Mouse (Mus musculus): ENCODE data around the gene Msi2. TPM values are rescaled to one million over a fixed set of nuclear protein-coding genes. Genes with fewer than 3 reads are reported as not detected.

Msi2 gene
- total and polyA plus RNA-seq, 2 experiments from 2014 or later: 26.9 to 133 TPM

- Histone ChIP-seq H3K27ac (ENCODE audit: low read depth, low read length) (peak overlapping the region; percentile 71; the same call in 1 of the 2 replicates), H3K4me2 (ENCODE audit: low read depth, low read length, poor library complexity, severe bottlenecking) (no peak overlapping the region), H3K36me3 (ENCODE audit: insufficient read depth, low read length) (no peaks in the 10 kb centered on the region), H3K9ac (replicated peaks; ENCODE audit: low read length, poor library complexity, severe bottlenecking) (no peak overlapping the region), H3K9me3 (ENCODE audit: low read length) (no peaks in the 10 kb centered on the region), H3K4me1 (ENCODE audit: insufficient read depth, low read length) (peaks cover 32% of the 10 kb centered on the region), H3K4me3 (ENCODE audit: low read depth, low read length) (no peak overlapping the region), H3K27me3 (ENCODE audit: insufficient read depth, low read length) (no peaks in the 10 kb centered on the region)
- TF ChIP-seq CTCF (IDR thresholded peaks at IDR 0.05): no peak
- WGBS: 56% methylated on average over 4 of the region's 4 CpGs
- DNase-seq (ENCODE audit: low spot score) (no peak), ATAC-seq (ENCODE audit: low FRiP score) (no peak)
These were observed 194.4 kb downstream of the Msi2 start for GRCm38 (mm10) chr11:88523921-88524320.

GRCm38 (mm10) chr11:88523511-88523910, 194.8 kb downstream of the Msi2 start:
- Histone ChIP-seq H3K36me3 (ENCODE audit: insufficient read depth, low read length) (no peaks in the 10 kb centered on the region), H3K4me3 (ENCODE audit: low read depth, low read length) (no peak overlapping the region), H3K4me1 (ENCODE audit: insufficient read depth, low read length) (peaks cover 28% of the 10 kb centered on the region), H3K27ac (ENCODE audit: low read depth, low read length) (peak overlapping the region; percentile 71; the same call in 1 of the 2 replicates), H3K27me3 (ENCODE audit: insufficient read depth, low read length) (no peaks in the 10 kb centered on the region), H3K9me3 (ENCODE audit: low read length) (no peaks in the 10 kb centered on the region), H3K4me2 (ENCODE audit: low read depth, low read length, poor library complexity, severe bottlenecking) (no peak overlapping the region), H3K9ac (replicated peaks; ENCODE audit: low read length, poor library complexity, severe bottlenecking) (no peak overlapping the region)
- 61% methylated on average over 6 of the region's 6 CpGs for WGBS
- no peak for TF ChIP-seq CTCF (IDR thresholded peaks at IDR 0.05)
- peak; percentile 50 for DNase-seq (ENCODE audit: low spot score)
- no peak for ATAC-seq (ENCODE audit: low FRiP score)

DNA sequence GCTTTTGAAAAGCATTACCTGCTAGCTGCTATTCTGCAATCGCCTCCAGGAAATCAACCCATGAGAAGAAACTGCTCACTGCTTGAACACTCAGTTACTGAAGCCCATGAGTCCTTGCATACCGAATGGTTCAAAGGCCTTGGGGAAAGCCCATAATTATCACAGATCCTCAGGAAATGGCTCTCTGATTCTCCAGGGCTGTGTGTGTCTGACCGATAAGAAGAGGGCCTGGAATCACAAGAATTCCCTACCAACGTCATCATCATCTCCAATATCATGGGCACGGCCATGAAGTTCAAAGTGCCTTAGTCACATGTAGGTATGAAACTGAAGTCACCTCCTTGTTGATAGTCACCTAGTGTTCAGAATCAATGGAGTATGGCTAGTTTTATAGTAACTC, 196.2 kb downstream of the Msi2 start:
- Histone ChIP-seq H3K4me2 (ENCODE audit: low read depth, low read length, poor library complexity, severe bottlenecking) (no peak overlapping the region), H3K4me3 (ENCODE audit: low read depth, low read length) (no peak overlapping the region), H3K4me1 (ENCODE audit: insufficient read depth, low read length) (peaks cover 26% of the 10 kb centered on the region), H3K9ac (replicated peaks; ENCODE audit: low read length, poor library complexity, severe bottlenecking) (no peak overlapping the region), H3K27me3 (ENCODE audit: insufficient read depth, low read length) (no peaks in the 10 kb centered on the region), H3K36me3 (ENCODE audit: insufficient read depth, low read length) (no peaks in the 10 kb centered on the region), H3K9me3 (ENCODE audit: low read length) (no peaks in the 10 kb centered on the region), H3K27ac (ENCODE audit: low read depth, low read length) (no peak overlapping the region)
- ATAC-seq (ENCODE audit: low FRiP score): no peak
- WGBS: 72% methylated on average over 5 of the region's 5 CpGs
- TF ChIP-seq CTCF (IDR thresholded peaks at IDR 0.05): no peak
- DNase-seq (ENCODE audit: low spot score): no peak

GRCm38 (mm10) chr11:88520951-88521730, 197.2 kb downstream of the Msi2 start:
- WGBS: 33% methylated on average over 19 of the region's 19 CpGs
- no peak for TF ChIP-seq CTCF (IDR thresholded peaks at IDR 0.05)
- H3K9me3 ChIP-seq (ENCODE audit: low read length): no peaks in the 10 kb centered on the region
- H3K27ac ChIP-seq (ENCODE audit: low read depth, low read length): no peak overlapping the region
- no peak overlapping the region for H3K4me3 ChIP-seq (ENCODE audit: low read depth, low read length)
- no peak overlapping the region for H3K4me2 ChIP-seq (ENCODE audit: low read depth, low read length, poor library complexity, severe bottlenecking)
- H3K4me1 ChIP-seq (ENCODE audit: insufficient read depth, low read length): peaks cover 25% of the 10 kb centered on the region
- H3K27me3 ChIP-seq (ENCODE audit: insufficient read depth, low read length): no peaks in the 10 kb centered on the region
- DNase-seq (ENCODE audit: low spot score) (peak; percentile 75), ATAC-seq (ENCODE audit: low FRiP score) (no peak)
- no peaks in the 10 kb centered on the region for H3K36me3 ChIP-seq (ENCODE audit: insufficient read depth, low read length)
- no peak overlapping the region for H3K9ac ChIP-seq (replicated peaks; ENCODE audit: low read length, poor library complexity, severe bottlenecking)

GRCm38 (mm10) chr11:88518361-88518760, 200.0 kb downstream of the Msi2 start:
- no peaks in the 10 kb centered on the region for H3K27me3 ChIP-seq (ENCODE audit: insufficient read depth, low read length)
- peaks cover 20% of the 10 kb centered on the region for H3K4me1 ChIP-seq (ENCODE audit: insufficient read depth, low read length)
- no peak overlapping the region for H3K9ac ChIP-seq (replicated peaks; ENCODE audit: low read length, poor library complexity, severe bottlenecking)
- H3K9me3 ChIP-seq (ENCODE audit: low read length): no peaks in the 10 kb centered on the region
- no peak overlapping the region for H3K4me2 ChIP-seq (ENCODE audit: low read depth, low read length, poor library complexity, severe bottlenecking)
- ATAC-seq (ENCODE audit: low FRiP score) (no peak), DNase-seq (ENCODE audit: low spot score) (no peak)
- no peaks in the 10 kb centered on the region for H3K36me3 ChIP-seq (ENCODE audit: insufficient read depth, low read length)
- TF ChIP-seq CTCF (IDR thresholded peaks at IDR 0.05): no peak
- no peak overlapping the region for H3K27ac ChIP-seq (ENCODE audit: low read depth, low read length)
- 90% methylated on average over 3 of the region's 3 CpGs for WGBS
- no peak overlapping the region for H3K4me3 ChIP-seq (ENCODE audit: low read depth, low read length)

DNA sequence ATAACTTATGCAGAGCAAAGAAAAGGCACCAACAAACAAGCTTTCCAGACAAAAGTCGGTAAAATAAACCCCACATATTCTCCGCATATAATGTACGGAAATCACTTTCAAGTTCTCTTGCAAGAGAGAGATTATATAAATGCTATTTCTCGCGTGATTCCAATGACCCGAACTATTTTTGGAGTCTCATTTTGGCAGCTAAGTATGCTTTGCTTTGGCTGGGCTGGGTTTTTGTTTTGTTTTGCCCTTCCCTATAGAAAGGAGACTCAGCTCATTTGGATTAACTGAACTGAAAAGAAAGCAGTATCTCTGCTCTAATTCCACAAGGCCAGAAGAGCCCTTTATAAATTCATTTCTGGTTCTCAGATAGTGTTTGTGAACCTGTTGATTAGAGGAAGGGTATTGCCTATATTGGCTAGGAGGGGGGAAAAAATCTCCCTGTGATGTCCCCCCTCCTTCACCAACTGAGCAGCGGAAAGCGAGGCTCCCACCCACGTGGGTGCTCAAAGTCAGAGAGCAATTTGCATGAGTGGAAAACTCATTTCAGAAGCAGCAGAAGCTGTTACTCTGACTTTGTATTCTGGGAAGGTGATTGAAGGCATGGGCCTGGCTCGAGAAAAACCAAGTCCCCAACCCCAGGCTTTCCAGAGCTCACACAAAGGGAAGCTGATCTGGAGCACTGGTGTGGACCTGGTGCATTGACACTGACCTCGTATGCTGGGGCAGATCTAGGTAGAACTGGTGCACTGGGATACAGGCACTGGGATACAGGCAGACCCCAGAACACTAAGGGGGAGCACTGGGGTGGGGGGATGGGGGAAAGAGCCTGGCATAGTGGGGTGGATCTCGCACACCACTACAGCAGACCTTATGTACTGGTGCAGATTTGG, 201.5 kb downstream of the Msi2 start:
- no peak overlapping the region for H3K27ac ChIP-seq (ENCODE audit: low read depth, low read length)
- no peaks in the 10 kb centered on the region for H3K27me3 ChIP-seq (ENCODE audit: insufficient read depth, low read length)
- H3K9me3 ChIP-seq (ENCODE audit: low read length): no peaks in the 10 kb centered on the region
- H3K4me2 ChIP-seq (ENCODE audit: low read depth, low read length, poor library complexity, severe bottlenecking): no peak overlapping the region
- H3K4me1 ChIP-seq (ENCODE audit: insufficient read depth, low read length): peaks cover 20% of the 10 kb centered on the region
- 40% methylated on average over 12 of the region's 12 CpGs for WGBS
- DNase-seq (ENCODE audit: low spot score): no peak
- no peak for ATAC-seq (ENCODE audit: low FRiP score)
- TF ChIP-seq CTCF (IDR thresholded peaks at IDR 0.05): no peak
- no peak overlapping the region for H3K4me3 ChIP-seq (ENCODE audit: low read depth, low read length)
- no peak overlapping the region for H3K9ac ChIP-seq (replicated peaks; ENCODE audit: low read length, poor library complexity, severe bottlenecking)
- H3K36me3 ChIP-seq (ENCODE audit: insufficient read depth, low read length): no peaks in the 10 kb centered on the region
